8 mouse cellular contexts compared by ENCODE assay signal in the genomic region with DNA sequence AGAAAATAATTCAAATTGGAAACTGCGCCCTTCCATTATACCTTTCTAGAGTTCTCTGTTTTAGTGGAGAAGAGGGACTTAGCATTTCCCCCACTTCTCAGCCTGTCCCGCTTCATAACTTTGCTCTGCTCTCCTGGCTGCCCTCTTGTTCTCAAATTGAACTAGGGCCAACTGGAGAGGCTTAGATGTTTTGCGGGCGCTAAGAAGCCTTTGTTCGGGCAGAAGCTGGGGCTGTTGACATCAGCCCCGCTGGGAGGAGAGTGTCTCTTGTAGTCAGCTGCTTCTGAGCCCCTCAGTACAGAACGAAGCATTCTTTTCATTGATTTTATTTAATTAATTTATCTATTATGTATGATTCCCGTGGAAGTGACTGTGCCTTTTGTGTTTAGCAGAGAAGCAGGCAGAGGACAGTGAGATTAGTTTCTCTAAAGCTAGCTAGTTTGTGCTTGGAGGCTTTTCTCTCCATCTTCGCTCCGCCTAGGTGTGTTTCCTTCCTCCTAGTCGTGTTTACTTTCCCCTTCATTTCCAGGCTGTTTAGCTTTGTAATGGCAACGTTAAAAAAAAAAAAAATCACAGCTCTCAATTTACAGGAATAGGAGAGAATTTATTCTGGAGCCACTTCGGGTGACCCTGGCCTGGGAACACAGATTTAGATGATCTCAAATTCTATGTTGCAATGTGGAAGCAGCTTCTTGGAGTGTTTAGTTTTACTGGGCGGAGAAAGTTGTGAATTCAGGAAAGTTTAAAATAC. TPM values are rescaled to one million over a fixed set of nuclear protein-coding genes. Genes with fewer than 3 reads are reported as not detected.
A peak's percentile ranks its signal among the peaks of the same experiment; 100 is the strongest.
DNase-seq lines count a peak whose midpoint lies in the region; ATAC-seq and TF ChIP-seq lines count a peak whose summit lies in the region.

No protein-coding gene starts in this region.

- H3K4me2 ChIP-seq in heart, postnatal 0 days (ENCODE audit: low read depth, low read length), result peak overlapping the region; percentile 96

- no peaks in the 10 kb centered on the region for H3K36me3 ChIP-seq in testis, adult 2 months (ENCODE audit: control insufficient read depth, insufficient read depth, low read length)
- no peaks in the 10 kb centered on the region for H3K36me3 ChIP-seq in embryonic facial prominence, embryonic 10.5 days (replicated peaks)
- H3K36me3 ChIP-seq in heart, postnatal 0 days (replicated peaks; ENCODE audit: control insufficient read depth, insufficient read depth, low read length), result no peaks in the 10 kb centered on the region
- no peaks in the 10 kb centered on the region for H3K36me3 ChIP-seq in midbrain, embryonic 10.5 days
- H3K36me3 ChIP-seq in thymus, adult 2 months (ENCODE audit: control insufficient read depth, insufficient read depth, low read length), result no peaks in the 10 kb centered on the region

- no peaks in the 10 kb centered on the region; the same call in none of the 2 replicates for H3K27me3 ChIP-seq in testis, adult 2 months (ENCODE audit: control insufficient read depth, insufficient read depth, low read length)
- H3K27me3 ChIP-seq in embryonic facial prominence, embryonic 10.5 days (replicated peaks; ENCODE audit: low read depth, poor library complexity, severe bottlenecking), result peaks cover 8% of the 10 kb centered on the region; the same call in 1 of the 2 replicates
- H3K27me3 ChIP-seq in heart, postnatal 0 days (ENCODE audit: control insufficient read depth, insufficient read depth, low read length), result no peaks in the 10 kb centered on the region
- peaks cover 18% of the 10 kb centered on the region for H3K27me3 ChIP-seq in midbrain, embryonic 10.5 days (ENCODE audit: low read depth, poor library complexity, severe bottlenecking)
- H3K27me3 ChIP-seq in thymus, adult 2 months (ENCODE audit: control insufficient read depth, insufficient read depth, low read length), result no peaks in the 10 kb centered on the region

- no peak for TF ChIP-seq CTCF in testis, adult 2 months (IDR thresholded peaks at IDR 0.05; ENCODE audit: control insufficient read depth, insufficient read depth, insufficient replicate concordance, low read depth, low read length)
- TF ChIP-seq CTCF in heart, postnatal 0 days (IDR thresholded peaks at IDR 0.05; ENCODE audit: low read depth), result no peak
- TF ChIP-seq CTCF in thymus, adult 2 months (IDR thresholded peaks at IDR 0.05; ENCODE audit: borderline replicate concordance, control insufficient read depth, extremely low read depth, insufficient read depth, low read length, poor library complexity), result no peak

- peak overlapping the region; percentile 65 for H3K9ac ChIP-seq in heart, postnatal 0 days (replicated peaks; ENCODE audit: low read depth, low read length)

- TF ChIP-seq POLR2A in testis, adult 2 months (IDR thresholded peaks at IDR 0.05; ENCODE audit: control insufficient read depth, low read depth, low read length), result no peak
- no peak for TF ChIP-seq POLR2A in thymus, adult 2 months (IDR thresholded peaks at IDR 0.05; ENCODE audit: control insufficient read depth, extremely low read depth, insufficient read depth, low read length, poor library complexity)

- H3K27ac ChIP-seq in testis, adult 2 months (ENCODE audit: control insufficient read depth, insufficient read depth, low read depth, low read length), result peak overlapping the region; percentile 76
- peak overlapping the region; percentile 96 for H3K27ac ChIP-seq in embryonic facial prominence, embryonic 10.5 days (replicated peaks)
- peak overlapping the region; percentile 79 for H3K27ac ChIP-seq in heart, postnatal 0 days (ENCODE audit: low read depth)
- H3K27ac ChIP-seq in midbrain, embryonic 10.5 days (replicated peaks), result peak overlapping the region; percentile 97
- H3K27ac ChIP-seq in thymus, adult 2 months (ENCODE audit: control insufficient read depth, insufficient read depth, low read length), result peak overlapping the region; percentile 80

- WGBS in embryonic facial prominence, embryonic 10.5 days, result 7% methylated on average over 14 of the region's 14 CpGs
- 19% methylated on average over 14 of the region's 14 CpGs for WGBS in heart, postnatal 0 days
- 13% methylated on average over 14 of the region's 14 CpGs for WGBS in midbrain, embryonic 10.5 days
- WGBS in thymus, adult 2 months, result 15% methylated on average over 14 of the region's 14 CpGs

- no peak for DNase-seq in testis, postnatal 14 days (ENCODE audit: low spot score)
- peak; percentile 45 for DNase-seq in embryonic facial prominence, embryonic 10.5 days (ENCODE audit: low spot score)
- DNase-seq in heart, postnatal 0 days (ENCODE audit: low spot score), result peak; percentile 57
- peak; percentile 55 to 63 for DNase-seq in layer of hippocampus, adult 8-10 months (ENCODE audit: low spot score in 2 of 2)
- peak; percentile 58 for DNase-seq in midbrain, embryonic 10.5 days (ENCODE audit: low spot score)
- peak; percentile 51 for DNase-seq in thymus, adult 2 months
- DNase-seq in gastrocnemius, postnatal 36 days, result no peak

- ATAC-seq in heart, postnatal 0 days (ENCODE audit: insufficient read depth, low read depth), result no peak

- no peak for TF ChIP-seq EP300 in heart, postnatal 0 days (IDR thresholded peaks at IDR 0.05; ENCODE audit: low read depth)

- intact Hi-C loops in gastrocnemius, postnatal 36 days (cut with DNase I), result no loop called here

- peak overlapping the region; percentile 77 for H3K4me3 ChIP-seq in testis, adult 2 months (ENCODE audit: control insufficient read depth, low read depth, low read length)
- peak overlapping the region; percentile 85 for H3K4me3 ChIP-seq in embryonic facial prominence, embryonic 10.5 days
- peak overlapping the region; percentile 85 for H3K4me3 ChIP-seq in heart, postnatal 0 days (ENCODE audit: low read depth, low read length)
- peak overlapping the region; percentile 83 for H3K4me3 ChIP-seq in midbrain, embryonic 10.5 days
- H3K4me3 ChIP-seq in thymus, adult 2 months (ENCODE audit: control insufficient read depth, insufficient read depth, low read length), result peak overlapping the region; percentile 65

- no peaks in the 10 kb centered on the region for H3K9me3 ChIP-seq in embryonic facial prominence, embryonic 10.5 days
- no peaks in the 10 kb centered on the region for H3K9me3 ChIP-seq in heart, postnatal 0 days (replicated peaks; ENCODE audit: control insufficient read depth, low read length)
- H3K9me3 ChIP-seq in midbrain, embryonic 10.5 days (replicated peaks), result no peaks in the 10 kb centered on the region

- H3K4me1 ChIP-seq in testis, adult 2 months (ENCODE audit: control insufficient read depth, insufficient read depth, low read length), result peaks cover 4% of the 10 kb centered on the region; the same call in 1 of the 2 replicates
- H3K4me1 ChIP-seq in embryonic facial prominence, embryonic 10.5 days, result peaks cover 66% of the 10 kb centered on the region
- peaks cover 24% of the 10 kb centered on the region for H3K4me1 ChIP-seq in heart, postnatal 0 days (ENCODE audit: control insufficient read depth, insufficient read depth)
- H3K4me1 ChIP-seq in midbrain, embryonic 10.5 days, result peaks cover 51% of the 10 kb centered on the region
- H3K4me1 ChIP-seq in thymus, adult 2 months (replicated peaks; ENCODE audit: control insufficient read depth, insufficient read depth, low read length), result peaks cover 18% of the 10 kb centered on the region

RNA-seq across cellular contexts. Expression of gene St6gal1, which starts 2.2 kb away (rescaled TPM):
- polyA plus RNA-seq in testis, adult 2 months (2012; rRNA removed), result 3.6 and 4.2 TPM in 2 replicates
- 27.3 and 28.9 TPM in 2 replicates for polyA plus RNA-seq in embryonic facial prominence, embryonic 10.5 days (2016; fragmentation: Nextera tagmentation; extraction: Ambion mirVana)
- 23.5 and 34.4 TPM in 2 replicates for total RNA-seq in heart, postnatal 0 days (2014; rRNA removed; ENCODE audit: low replicate concordance)
- 8.8 and 10.0 TPM in 2 replicates for polyA plus RNA-seq in heart, postnatal 0 days (2015; fragmentation: Nextera tagmentation; extraction: Ambion mirVana)
- total RNA-seq in layer of hippocampus, adult 8-10 months (2022), result 10 to 100 TPM; 14.0 to 22.7 (median 17.8) TPM
- 17.5 and 23.4 TPM in 2 replicates for polyA plus RNA-seq in midbrain, embryonic 10.5 days (2016; fragmentation: Nextera tagmentation; extraction: Ambion mirVana)
- polyA plus RNA-seq in thymus, adult 2 months (2012; rRNA removed), result 30.7 and 33.2 TPM in 2 replicates
- 1 to 10 TPM; 2.4 to 3.2 TPM for total RNA-seq in gastrocnemius, postnatal 36 days (2021)

Comparison
In these comparisons a context has a peak if more than half of its experiments do, and no peak if none do; other contexts are left out.
1. DNase-seq: peak in embryonic facial prominence, embryonic 10.5 days (single experiment), heart, postnatal 0 days (single experiment), layer of hippocampus, adult 8-10 months (2 of 2), midbrain, embryonic 10.5 days (single experiment) and thymus, adult 2 months (single experiment); none in testis, postnatal 14 days (single experiment) and gastrocnemius, postnatal 36 days (0 of 2).
2. Peak in every context shown above with its lines, with median percentiles within 50 percentile points of each other: H3K27ac ChIP-seq and H3K4me3 ChIP-seq.